Mouse (Mus musculus) kidney, adult 2 months (tissue): ENCODE measurements around the gene Msi2.

Experiments
- CTCF ChIP-seq: fragments of 200-500 bp; conservative IDR thresholded peaks from 2 replicates; pipeline ENCODE4 v1.5.1; 2011; ENCODE audit warnings: low read depth, mild to moderate bottlenecking, control low read depth, low read length, moderate library complexity, mixed read lengths; ENCODE audit not compliant: insufficient read depth, insufficient read length
- POLR2A ChIP-seq: fragments of 200-500 bp; IDR thresholded peaks from one replicate; pipeline ENCODE4 v1.6.1; 2011; ENCODE audit warnings: low read depth, low read length, control low read depth

DNA sequence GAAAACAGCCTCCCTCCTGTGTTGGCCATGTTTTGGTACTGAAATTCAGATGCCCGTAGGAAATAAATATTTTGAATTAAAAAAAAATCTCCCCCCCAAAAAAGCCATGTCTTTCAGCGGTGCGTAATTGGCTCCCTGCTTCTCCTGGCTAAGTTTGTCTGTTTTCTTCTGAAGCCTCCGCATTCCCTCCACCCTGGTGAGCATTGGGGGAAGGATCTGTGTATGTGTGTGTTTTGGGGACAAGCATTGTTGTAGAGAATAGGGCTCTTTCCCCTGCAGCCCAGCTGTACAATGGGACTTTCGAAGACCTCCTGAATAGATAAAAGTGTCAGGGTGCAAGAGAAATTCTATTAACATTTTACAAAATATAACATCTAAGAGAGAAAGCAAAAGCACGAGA lies 236.1 kb downstream of the Msi2 start:
- TF ChIP-seq POLR2A (no peak), CTCF (no peak)
